Mouse (Mus musculus) liver, embryonic 12.5 days (tissue): Measurements from ENCODE around the gene Klhdc7b. TPM values are rescaled to one million over a fixed set of nuclear protein-coding genes. Genes with fewer than 3 reads are reported as not detected.
A peak's percentile ranks its signal among the peaks of the same experiment; 100 is the strongest.
"Not testable (repeated sequence)": the region's sequence is repeated elsewhere in the genome, so short reads cannot be mapped to it uniquely, and the experiment has no call there.

Experiments used
- ATAC-seq: fragments of 200-750 bp; cut with Nextera tagmentation; 2 replicates; pipeline ENCODE4 v1.8.0; 2017; ENCODE audit warnings: moderate number of reproducible peaks, mild to moderate bottlenecking, moderate library complexity
- H3K27ac ChIP-seq: fragments of 300-500 bp; sonication (generic); 2 replicates; pipeline ENCODE4 v1.5.1; 2016; ENCODE audit warnings: mild to moderate bottlenecking
- H3K27me3 ChIP-seq: fragments of 300-500 bp; sonication (generic); replicated peaks from 2 replicates; pipeline ENCODE4 v1.6.1; 2016; ENCODE audit warnings: mild to moderate bottlenecking, moderate library complexity
- H3K36me3 ChIP-seq: fragments of 300-500 bp; sonication (generic); 2 replicates; pipeline ENCODE4 v1.6.1; 2016; ENCODE audit warnings: mild to moderate bottlenecking, moderate library complexity
- H3K4me1 ChIP-seq: fragments of 300-500 bp; sonication (generic); 2 replicates; pipeline ENCODE4 v1.6.1; 2016
- H3K4me2 ChIP-seq: fragments of 300-500 bp; sonication (generic); 2 replicates; pipeline ENCODE4 v1.6.1; 2016; ENCODE audit warnings: mild to moderate bottlenecking, moderate library complexity
- H3K4me3 ChIP-seq: fragments of 300-500 bp; sonication (generic); 2 replicates; pipeline ENCODE4 v1.5.1; 2016; ENCODE audit warnings: mild to moderate bottlenecking, moderate library complexity
- H3K9ac ChIP-seq: fragments of 300-500 bp; sonication (generic); 2 replicates; pipeline ENCODE4 v1.6.1; 2016; ENCODE audit warnings: mild to moderate bottlenecking, moderate library complexity
- H3K9me3 ChIP-seq: fragments of 300-500 bp; sonication (generic); replicated peaks from 2 replicates; pipeline ENCODE4 v1.6.1; 2016; ENCODE audit warnings: mild to moderate bottlenecking, moderate library complexity
- WGBS: fragments of 180-500 bp; shearing (Covaris S2); methylation state at CpG from one replicate; pipeline ENCODE4 v1.1.7; 2016; ENCODE audit not compliant: insufficient replicate concordance; 5-methylcytosine and 5-hydroxymethylcytosine counted together
- polyA plus RNA-seq: library from polyadenylated mRNA; unstranded; fragments of >200 nt; fragmentation: Nextera tagmentation; extraction: Ambion mirVana; gene quantifications from 2 replicates; pipeline ENCODE4 v1.2.1, GENCODE M21; 2016

The Klhdc7b gene
- polyA plus RNA-seq, 1 experiment from 2014 or later = not detected

DNA sequence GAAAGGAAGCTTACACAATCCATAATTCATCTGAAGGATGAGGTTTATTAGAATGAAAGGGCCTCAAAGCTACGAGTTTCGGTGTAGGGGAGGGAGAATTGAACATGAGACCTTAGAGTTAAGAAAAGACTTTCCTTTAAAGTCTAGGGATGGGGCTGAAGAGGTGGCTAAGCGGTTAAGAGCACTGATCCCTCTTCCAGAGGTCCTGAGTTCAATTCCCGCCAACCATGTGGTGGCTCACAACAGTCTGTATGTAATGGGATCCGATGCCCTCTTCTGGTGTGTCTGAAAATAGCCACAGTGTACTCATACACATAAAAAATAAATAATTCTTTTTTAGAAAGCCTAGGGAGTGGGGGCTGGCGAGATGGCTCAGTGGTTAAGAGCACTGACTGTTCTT, 45.6 kb downstream of the Klhdc7b start:
- Histone ChIP-seq H3K36me3 (peaks cover 27% of the 10 kb centered on the region), H3K9me3 (no peaks in the 10 kb centered on the region), H3K27me3 (no peaks in the 10 kb centered on the region), H3K4me3 (peak overlapping the region; percentile 84), H3K9ac (peak overlapping the region; percentile 88), H3K4me1 (peaks cover 48% of the 10 kb centered on the region), H3K4me2 (peak overlapping the region; percentile 91), H3K27ac (peak overlapping the region; percentile 100)
- no peak for ATAC-seq
- 33% methylated on average over 6 of the region's 6 CpGs for WGBS

- H3K4me1 ChIP-seq = peaks cover 43% of the 10 kb centered on the region
- not testable (repeated sequence) for H3K9me3 ChIP-seq, ATAC-seq, H3K27me3 ChIP-seq, H3K9ac ChIP-seq
- H3K4me3 ChIP-seq = peak overlapping the region; percentile 84
- peak overlapping the region; percentile 100; the same call in 1 of the 2 replicates for H3K27ac ChIP-seq
- WGBS = 76% methylated on average over 9 of the region's 9 CpGs
- H3K4me2 ChIP-seq = peak overlapping the region; percentile 91
- peaks cover 23% of the 10 kb centered on the region for H3K36me3 ChIP-seq
Observed at GRCm38 (mm10) chr15:89430771-89431170, 46.1 kb downstream of the Klhdc7b start.

GRCm38 (mm10) chr15:89431271-89431670, 46.6 kb downstream of the Klhdc7b start:
- H3K27me3 ChIP-seq = 0 out of 2 replicates have a peak, but pooled peaks cover 5% of the 10 kb centered on the region
- H3K4me2 ChIP-seq = peak overlapping the region; percentile 91
- no peak overlapping the region for H3K27ac ChIP-seq
- H3K36me3 ChIP-seq = peaks cover 18% of the 10 kb centered on the region
- no peaks in the 10 kb centered on the region for H3K9me3 ChIP-seq
- no peak overlapping the region for H3K9ac ChIP-seq
- 62% methylated on average over 3 of the region's 3 CpGs for WGBS
- H3K4me3 ChIP-seq = peak overlapping the region; percentile 84
- peaks cover 42% of the 10 kb centered on the region for H3K4me1 ChIP-seq
- ATAC-seq = no peak

DNA sequence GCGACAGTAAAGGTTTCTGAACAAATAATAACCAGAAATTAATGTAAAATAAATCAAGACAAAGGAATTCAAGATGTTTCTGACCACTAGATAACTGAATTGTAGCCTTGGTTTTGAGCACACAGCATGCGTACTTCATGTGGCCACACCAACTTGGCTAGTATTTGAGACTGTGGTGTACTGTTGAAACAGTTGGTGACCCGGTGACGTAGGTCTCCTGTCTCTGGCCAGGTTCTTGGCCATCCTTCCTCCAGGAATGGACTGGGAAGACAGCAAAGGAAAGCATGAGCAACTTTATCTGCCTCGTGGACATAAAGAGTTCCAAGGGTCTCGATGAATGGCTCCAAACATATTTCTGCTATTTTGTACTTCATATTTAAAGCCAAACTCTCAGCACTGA, 47.1 kb downstream of the Klhdc7b start:
- Histone ChIP-seq H3K27ac (no peak overlapping the region), H3K9ac (no peak overlapping the region), H3K9me3 (no peaks in the 10 kb centered on the region), H3K4me1 (peaks cover 39% of the 10 kb centered on the region), H3K27me3 (0 out of 2 replicates have a peak, but pooled peaks cover 5% of the 10 kb centered on the region), H3K4me2 (no peak overlapping the region), H3K4me3 (no peak overlapping the region), H3K36me3 (peaks cover 12% of the 10 kb centered on the region)
- WGBS = 87% methylated on average over 6 of the region's 6 CpGs
- ATAC-seq = no peak

DNA sequence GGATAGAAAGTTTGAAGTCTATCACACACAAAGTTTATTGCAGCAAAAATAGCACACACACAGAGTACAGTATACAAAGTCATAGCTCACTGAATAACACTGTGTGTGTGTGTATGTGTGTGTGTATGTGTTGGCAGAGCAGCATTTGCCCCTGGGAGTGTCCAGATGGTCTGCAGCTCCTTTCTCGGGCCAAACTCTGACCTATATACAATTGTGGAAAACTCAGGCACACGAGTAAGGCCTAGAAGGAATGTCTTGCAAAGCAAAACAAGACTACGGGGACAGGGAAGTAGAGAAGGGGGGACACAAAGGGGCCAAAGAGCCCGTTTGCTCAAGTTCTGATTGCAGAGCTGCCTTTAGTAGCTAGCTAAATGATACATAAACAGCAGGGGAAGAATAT, 48.2 kb downstream of the Klhdc7b start:
- Histone ChIP-seq H3K4me1 (peaks cover 38% of the 10 kb centered on the region), H3K4me2 (no peak overlapping the region), H3K9me3 (no peaks in the 10 kb centered on the region), H3K9ac (no peak overlapping the region), H3K36me3 (peaks cover under 1% of the 10 kb centered on the region), H3K4me3 (no peak overlapping the region), H3K27me3 (0 out of 2 replicates have a peak, but pooled peaks cover 5% of the 10 kb centered on the region), H3K27ac (no peak overlapping the region)
- WGBS = 62% methylated on average over 4 of the region's 4 CpGs
- ATAC-seq = no peak

GRCm38 (mm10) chr15:89434136-89434535, 49.4 kb downstream of the Klhdc7b start:
- 47% methylated on average over 3 of the region's 3 CpGs for WGBS
- ATAC-seq = no peak

DNA sequence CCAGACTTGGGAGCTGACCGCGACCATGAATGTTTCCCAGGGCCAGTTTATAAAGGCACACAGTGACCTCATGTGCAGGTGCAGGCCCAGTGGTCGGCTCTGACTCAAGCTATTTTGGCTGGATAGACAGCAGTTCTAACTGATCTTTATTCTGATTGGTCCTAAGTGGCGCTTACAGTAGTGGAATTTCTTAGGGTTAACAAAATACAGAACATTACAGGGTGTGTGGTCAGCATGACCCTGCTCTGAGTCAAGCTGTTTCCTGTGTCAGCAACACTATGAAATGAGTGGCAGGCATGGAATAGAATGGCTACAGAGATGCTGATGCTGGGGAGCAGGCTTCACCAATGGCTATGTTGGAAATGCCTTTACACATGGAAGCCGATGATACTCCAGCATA, 51.2 kb downstream of the Klhdc7b start:
- no peak for ATAC-seq
- no peak overlapping the region for H3K4me3 ChIP-seq
- H3K4me1 ChIP-seq = peaks cover 19% of the 10 kb centered on the region
- H3K9me3 ChIP-seq = no peaks in the 10 kb centered on the region
- 0 out of 2 replicates have a peak, but pooled peaks cover 5% of the 10 kb centered on the region for H3K27me3 ChIP-seq
- H3K9ac ChIP-seq = no peak overlapping the region
- no peaks in the 10 kb centered on the region for H3K36me3 ChIP-seq
- WGBS = 66% methylated on average over 5 of the region's 5 CpGs
- no peak overlapping the region for H3K27ac ChIP-seq
- no peak overlapping the region for H3K4me2 ChIP-seq

More at GRCm38 (mm10) chr15:89434136-89434535, 49.4 kb downstream of the Klhdc7b start:
- Histone ChIP-seq H3K27me3 (0 out of 2 replicates have a peak, but pooled peaks cover 5% of the 10 kb centered on the region), H3K27ac (peak overlapping the region; percentile 14; the same call in 1 of the 2 replicates), H3K9me3 (no peaks in the 10 kb centered on the region), H3K4me1 (peaks cover 27% of the 10 kb centered on the region), H3K4me3 (no peak overlapping the region), H3K9ac (no peak overlapping the region), H3K36me3 (no peaks in the 10 kb centered on the region), H3K4me2 (no peak overlapping the region)

Other genes starting within 250 kb of the Klhdc7b start
- 2.3 and 2.7 TPM in 2 replicates for gene Mapk12, start 244.2 kb upstream of the Klhdc7b start, polyA plus RNA-seq
- gene Mapk11, start 235.3 kb upstream of the Klhdc7b start, polyA plus RNA-seq = 1.8 TPM in 2 replicates
- 38.5 and 38.8 TPM in 2 replicates for gene Plxnb2, start 204.1 kb upstream of the Klhdc7b start, polyA plus RNA-seq
- 5.3 and 5.5 TPM in 2 replicates for gene Dennd6b, start 188.4 kb upstream of the Klhdc7b start, polyA plus RNA-seq
- 21.4 and 23.9 TPM in 2 replicates for gene Ppp6r2, start 173.4 kb upstream of the Klhdc7b start, polyA plus RNA-seq
- 32.5 and 34.1 TPM in 2 replicates for gene Sbf1, start 69.6 kb upstream of the Klhdc7b start, polyA plus RNA-seq
- 3.3 TPM in 2 replicates for gene Adm2, start 62.2 kb upstream of the Klhdc7b start, polyA plus RNA-seq
- 2.4 and 3.7 TPM in 2 replicates for gene Miox, start 50.5 kb upstream of the Klhdc7b start, polyA plus RNA-seq
- gene Lmf2, start 29.3 kb upstream of the Klhdc7b start, polyA plus RNA-seq = 36.2 and 41.1 TPM in 2 replicates
- 134 TPM in 2 replicates for gene Ncaph2, start 29.2 kb upstream of the Klhdc7b start, polyA plus RNA-seq
- 4.9 and 5.6 TPM in 2 replicates for gene Sco2, start 11.1 kb upstream of the Klhdc7b start, polyA plus RNA-seq
- 0.62 and 0.75 TPM in 2 replicates for gene Tymp, start 7.9 kb upstream of the Klhdc7b start, polyA plus RNA-seq
- 0.50 and 0.65 TPM in 2 replicates for gene Odf3b, start 5.6 kb upstream of the Klhdc7b start, polyA plus RNA-seq
- gene Syce3, start 25.6 kb downstream of the Klhdc7b start, polyA plus RNA-seq = not detected in 2 replicates
- 2.0 and 2.3 TPM in 2 replicates for gene Cpt1b, start 40.9 kb downstream of the Klhdc7b start, polyA plus RNA-seq
- gene C730034F03Rik, start 44.7 kb downstream of the Klhdc7b start, polyA plus RNA-seq = 2.1 and 2.3 TPM in 2 replicates
- gene Gm44502, start 44.8 kb downstream of the Klhdc7b start, polyA plus RNA-seq = not detected in 2 replicates
- 29.0 and 30.4 TPM in 2 replicates for gene Chkb, start 45.0 kb downstream of the Klhdc7b start, polyA plus RNA-seq
- 0.05 and 0.13 TPM in 2 replicates for gene Mapk8ip2, start 69.0 kb downstream of the Klhdc7b start, polyA plus RNA-seq
- 6.6 and 7.0 TPM in 2 replicates for gene Arsa, start 92.5 kb downstream of the Klhdc7b start, polyA plus RNA-seq
- 0.81 and 1.4 TPM in 2 replicates for gene Shank3, start 114.7 kb downstream of the Klhdc7b start, polyA plus RNA-seq
- gene Acr, start 183.4 kb downstream of the Klhdc7b start, polyA plus RNA-seq = not detected in 2 replicates
- 10.3 and 11.2 TPM in 2 replicates for gene Rabl2, start 207.0 kb downstream of the Klhdc7b start, polyA plus RNA-seq